Mouse (Mus musculus) ovary, postnatal 36 days (tissue): ENCODE results near the gene Cwc22.

Experiments
- DNase-seq: peaks from one replicate; pipeline ENCODE4 v3.0.0; 2022; ENCODE audit warnings: low spot score, mixed read lengths

Cwc22 gene

DNA sequence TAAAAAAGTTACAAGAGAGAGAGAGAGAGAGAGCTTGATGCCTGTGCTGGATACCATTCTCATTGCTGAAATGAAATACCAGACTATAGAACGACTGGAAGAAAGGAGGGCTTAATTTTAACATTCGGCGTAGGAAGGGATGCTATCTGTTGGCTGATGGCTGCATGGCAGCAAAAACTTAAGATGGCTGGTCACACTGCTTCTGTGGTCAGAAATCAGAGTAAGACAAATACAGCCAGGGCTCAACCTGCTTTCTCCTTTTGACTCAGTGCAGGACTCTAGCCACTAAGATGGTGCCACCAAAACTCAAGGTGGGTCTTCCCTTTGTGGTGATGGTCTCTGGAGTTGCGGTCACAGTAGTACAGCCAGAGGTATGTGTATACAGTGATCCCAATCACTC is 70.7 kb downstream of the Cwc22 start:
- DNase-seq, result no peak

DNA sequence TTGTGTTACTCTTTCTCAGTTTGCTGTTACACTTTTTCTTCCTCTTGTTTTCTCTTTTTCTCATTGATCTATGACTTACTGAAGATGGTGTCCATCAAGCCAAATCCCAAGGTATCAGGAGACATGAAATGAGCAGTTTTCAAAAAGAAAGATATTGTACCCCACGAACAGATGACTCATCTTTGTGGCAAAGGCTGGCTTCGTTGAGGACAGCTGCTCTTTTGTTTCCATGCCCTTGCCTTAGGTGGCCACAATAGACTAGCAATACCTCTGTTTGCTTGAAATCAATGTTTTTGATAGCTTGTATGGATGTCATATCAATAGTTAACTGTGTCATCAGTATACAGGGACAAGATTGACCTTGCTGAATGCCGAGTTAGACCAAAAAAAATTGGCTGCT is 71.5 kb downstream of the Cwc22 start:
- no peak for DNase-seq

DNA sequence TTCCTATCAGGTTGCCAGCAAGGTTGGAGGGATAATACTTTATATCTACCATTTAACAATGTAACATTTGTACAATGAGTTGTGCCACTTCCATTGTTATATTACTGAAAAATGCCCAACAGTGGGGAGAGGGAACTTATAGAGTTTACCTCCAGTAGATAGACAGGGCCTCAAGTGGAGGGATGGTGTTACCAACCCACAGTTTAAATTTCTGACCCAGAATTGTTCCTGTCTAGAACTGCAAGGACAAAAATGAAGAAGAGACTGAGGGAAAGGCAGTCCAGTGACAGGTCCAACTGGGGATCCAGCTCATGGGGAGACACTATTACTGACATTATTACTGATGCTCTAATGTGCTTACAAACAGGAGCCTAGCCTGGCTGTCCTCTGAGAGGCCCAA is 72.4 kb downstream of the Cwc22 start:
- no peak for DNase-seq

DNA sequence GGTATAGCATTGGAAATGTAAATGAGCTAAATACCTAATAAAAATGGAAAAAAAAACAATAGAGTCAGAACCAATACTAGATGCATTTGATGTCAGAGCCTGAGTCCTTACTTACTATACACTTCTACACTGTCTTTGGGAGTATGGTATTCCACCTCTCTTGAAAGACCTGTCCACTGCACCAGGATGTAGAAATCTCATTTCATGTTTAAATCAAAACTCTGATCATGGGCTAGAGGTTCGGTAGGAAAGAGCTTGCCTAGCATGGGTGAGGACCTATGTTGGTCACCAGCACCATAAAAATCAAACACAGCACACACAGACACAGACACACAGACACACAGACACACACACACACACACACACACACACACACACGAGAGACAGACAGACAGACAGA is 73.5 kb downstream of the Cwc22 start:
- DNase-seq, result no peak

DNA sequence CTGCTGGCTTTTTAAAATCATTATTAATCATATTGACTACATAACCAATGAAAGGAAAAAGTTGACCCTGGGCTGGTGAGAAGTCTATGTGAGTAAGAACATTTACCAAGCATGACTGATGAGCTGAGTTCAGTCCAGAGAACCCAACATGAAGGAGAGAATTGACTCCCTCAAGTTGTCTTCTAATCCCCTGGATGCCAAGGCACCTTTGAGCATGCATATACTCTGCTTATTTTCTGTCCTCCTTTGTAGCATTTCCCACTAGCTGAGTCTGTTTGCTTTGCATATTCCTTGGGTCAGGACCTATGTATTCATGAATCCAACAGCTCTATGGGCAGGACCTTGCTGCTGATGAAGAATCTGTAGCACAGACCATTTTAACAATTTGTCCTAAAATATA is 75.0 kb downstream of the Cwc22 start:
- DNase-seq, result no peak

DNA sequence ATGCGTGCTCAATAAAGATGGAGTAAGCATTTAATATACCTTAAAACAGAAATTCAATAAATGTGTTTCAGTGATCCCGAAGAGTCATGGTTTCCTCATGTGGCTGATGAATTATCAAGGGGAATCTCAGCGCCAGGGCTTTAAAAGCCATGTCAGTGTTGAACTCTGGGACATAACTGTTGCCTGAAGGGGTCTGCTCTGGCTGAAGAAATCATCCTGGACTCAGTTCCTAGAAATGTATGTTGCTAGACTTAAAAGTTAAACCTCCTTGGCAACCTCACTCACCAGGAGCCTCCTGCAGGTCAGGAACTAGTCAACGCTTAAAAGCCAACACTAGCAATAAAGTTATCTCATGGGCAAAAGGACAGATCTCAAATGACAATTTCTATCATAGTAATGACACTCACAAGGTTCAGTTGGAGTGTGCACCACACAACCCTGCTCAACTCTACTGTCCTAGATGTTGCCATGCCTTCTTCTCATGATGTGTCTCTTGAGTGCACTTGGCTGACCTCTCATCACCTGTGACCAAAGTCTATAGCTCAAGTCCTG is 76.4 kb downstream of the Cwc22 start:
- DNase-seq, result no peak

DNA sequence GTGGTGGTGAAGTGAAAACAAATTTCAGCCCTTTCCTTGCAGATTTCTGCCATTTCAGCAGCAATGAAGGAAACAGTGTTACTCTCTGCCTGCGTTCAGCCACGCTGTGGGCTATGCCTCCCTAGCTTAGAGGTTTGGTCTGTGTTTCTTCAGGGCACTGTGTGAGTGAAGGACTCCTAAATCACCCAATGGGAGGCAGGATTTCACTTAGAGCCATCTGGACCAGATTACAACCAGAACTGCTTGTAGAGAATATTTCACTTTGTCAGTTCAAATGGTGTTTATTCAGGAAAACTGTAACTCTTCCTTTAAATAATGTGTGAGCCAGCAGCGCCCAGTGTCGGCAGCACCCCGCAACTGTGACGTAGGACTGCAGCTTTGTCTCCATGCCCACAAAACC is 82.2 kb downstream of the Cwc22 start:
- DNase-seq, result no peak

DNA sequence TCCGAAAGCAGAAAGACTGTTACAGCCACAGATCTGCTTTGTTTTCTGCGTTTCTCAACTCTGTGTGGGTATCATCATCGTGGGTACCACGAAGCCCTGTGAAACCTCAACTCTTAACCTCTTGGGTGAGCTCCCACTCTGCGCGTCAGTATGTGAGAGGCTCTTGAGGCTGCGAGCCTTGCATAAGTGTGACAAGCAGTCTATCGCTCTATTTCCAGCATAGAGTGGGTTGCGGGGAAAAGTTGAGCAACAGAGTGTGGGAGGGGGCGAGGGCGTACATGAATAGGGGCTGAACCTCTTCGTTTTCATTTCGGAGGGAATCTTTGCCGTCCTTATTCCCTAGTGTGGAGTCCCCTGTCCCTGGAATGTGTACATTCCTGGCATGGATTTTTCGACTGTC is 82.7 kb downstream of the Cwc22 start:
- peak; percentile 9 for DNase-seq

DNA sequence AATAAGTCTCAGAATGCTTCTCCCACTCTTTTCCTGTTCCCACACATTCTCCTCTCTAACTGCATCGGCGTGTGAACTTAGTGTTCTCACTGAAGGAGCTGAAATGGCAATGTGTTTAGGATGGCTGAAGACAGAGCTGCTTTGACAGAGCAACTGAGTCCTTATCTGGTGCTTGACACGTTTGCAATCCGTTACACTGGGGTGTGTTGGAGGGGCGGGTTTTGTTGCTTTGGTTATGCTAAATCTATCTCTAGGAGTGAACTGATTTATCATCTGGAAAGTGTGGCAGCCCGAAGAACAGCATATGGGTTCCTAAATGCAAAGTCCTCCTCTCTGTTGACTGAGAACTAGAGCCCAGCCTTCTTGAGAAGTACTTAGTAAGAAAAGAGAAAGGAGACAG is 104.7 kb downstream of the Cwc22 start:
- DNase-seq, result no peak

DNA sequence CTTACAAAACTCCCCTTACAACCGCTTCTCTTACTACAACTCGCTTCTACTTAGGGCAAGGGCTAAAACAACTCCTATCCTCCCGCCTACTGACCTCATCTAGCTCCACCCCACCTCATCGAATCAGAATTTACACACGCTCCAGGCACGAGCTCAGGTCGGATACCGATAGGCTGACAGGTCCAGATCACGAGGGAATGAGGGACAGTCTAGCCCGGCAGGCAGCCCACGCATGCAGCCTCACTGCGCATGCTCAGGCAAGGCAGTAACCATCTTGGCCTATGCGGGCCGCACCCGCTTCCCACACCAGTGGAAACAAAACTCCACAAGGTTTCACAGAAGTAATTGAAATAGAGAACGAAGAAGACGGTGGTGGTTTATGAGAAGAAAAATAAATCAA is 106.6 kb downstream of the Cwc22 start:
- DNase-seq, result no peak

DNA sequence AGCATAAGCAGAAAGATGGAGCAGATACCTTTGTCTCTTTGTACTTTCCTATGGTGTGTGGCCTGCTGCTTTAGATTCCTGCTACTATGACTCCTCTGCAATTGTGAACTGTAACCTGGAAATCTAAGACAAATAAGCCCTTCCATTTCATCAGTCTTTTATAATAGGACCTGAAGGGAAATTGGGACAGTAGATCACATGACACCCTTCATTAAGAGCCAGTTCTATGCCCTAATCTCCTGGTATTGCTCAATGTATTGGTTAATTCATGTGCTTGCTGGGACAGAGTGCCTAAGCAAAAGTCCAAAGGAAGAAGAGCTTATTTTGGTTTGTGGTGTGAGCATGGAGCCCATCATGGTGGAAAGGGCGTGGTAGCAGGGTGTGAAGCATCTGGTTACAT is 107.5 kb downstream of the Cwc22 start:
- DNase-seq, result no peak

DNA sequence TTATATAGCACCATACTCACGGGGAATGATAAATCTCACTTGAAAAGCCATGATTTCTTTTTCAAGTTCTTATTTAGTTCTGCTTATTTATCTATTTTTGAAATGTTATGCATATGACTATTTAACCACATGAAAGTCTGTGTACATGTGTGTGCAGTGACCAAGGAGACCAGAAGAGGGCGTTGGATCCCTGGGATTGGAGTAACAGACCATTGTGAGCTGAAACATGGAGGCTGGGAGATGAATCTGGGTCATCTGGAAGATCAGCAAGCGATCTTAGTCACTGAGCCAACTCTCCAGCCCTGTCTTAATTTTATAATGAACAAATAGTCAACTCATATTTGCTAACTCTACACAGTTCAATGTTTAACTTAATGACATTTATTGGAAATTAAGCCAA is 110.4 kb downstream of the Cwc22 start:
- DNase-seq, result no peak
